Mouse (Mus musculus): ENCODE measurements around the gene 2810408A11Rik.

DNA sequence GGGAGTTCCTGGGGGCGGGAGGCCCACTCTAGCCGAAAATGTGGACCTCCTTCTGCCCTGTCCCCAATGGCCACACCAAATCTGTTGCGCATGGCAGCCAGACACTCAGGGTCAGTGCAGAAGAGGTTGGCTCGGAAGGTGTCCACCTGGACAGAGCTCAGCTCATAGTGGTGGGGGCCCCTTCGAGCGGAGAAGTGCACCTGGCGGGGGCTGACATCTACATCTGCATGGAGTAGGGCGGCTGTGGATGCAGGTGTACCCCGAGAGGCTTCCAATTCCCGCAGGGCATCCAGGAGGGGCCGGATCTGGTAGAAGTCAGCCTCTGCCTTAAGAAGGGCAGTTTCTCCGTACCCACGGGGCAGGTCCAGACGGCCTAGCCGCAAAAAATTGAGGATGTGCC lies 21.1 kb downstream of the 2810408A11Rik start:
- no peak for TF ChIP-seq POLR2A (IDR thresholded peaks at IDR 0.05; ENCODE audit: borderline replicate concordance, extremely low read depth, insufficient read depth, insufficient read length, poor library complexity, severe bottlenecking)
- no peak for TF ChIP-seq CTCF (IDR thresholded peaks at IDR 0.05; ENCODE audit: borderline replicate concordance, extremely low read depth, insufficient read depth, insufficient read length)
